Mouse (Mus musculus): ENCODE results near the gene Lrig2.

DNA sequence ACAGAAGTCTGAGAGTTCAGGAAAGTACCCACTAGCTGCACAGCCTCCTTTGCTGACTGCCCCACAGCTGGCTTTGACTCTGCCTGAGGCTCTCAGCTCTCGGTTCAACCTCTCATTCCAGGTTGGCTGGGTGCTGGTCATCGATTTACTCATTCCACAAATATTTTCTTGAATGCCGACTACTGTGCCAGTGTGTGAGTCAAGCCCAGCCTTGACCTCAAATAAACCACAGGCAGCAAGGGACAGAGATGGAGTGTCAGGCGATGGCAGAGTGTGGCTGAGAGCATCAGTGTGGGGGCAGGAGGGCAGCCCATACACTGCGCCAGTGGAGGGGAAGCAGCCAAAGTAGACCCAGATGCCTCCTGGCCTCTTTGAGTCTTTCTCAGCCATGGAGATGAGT is 151.4 kb downstream of the Lrig2 start:
- TF ChIP-seq CTCF (IDR thresholded peaks at IDR 0.05; ENCODE audit: extremely low read depth, insufficient read depth, low read length) (no peak), POLR2A (IDR thresholded peaks at IDR 0.05; ENCODE audit: extremely low read depth, insufficient read depth, low read length) (no peak)

All from cortical plate, adult 2 months (tissue).